Mouse (Mus musculus) hematopoietic multipotent progenitor cell, adult 10-12 weeks (in vitro differentiated cells): ENCODE data around the gene Vrtn. TPM values are rescaled to one million over a fixed set of nuclear protein-coding genes. Genes with fewer than 3 reads are reported as not detected.

Experiments used
- polyA plus RNA-seq: library from polyadenylated mRNA; stranded (reverse); fragments of >175 nt; gene quantifications from 2 replicates; pipeline ENCODE4 v1.2.3, GENCODE M21; 2012; ENCODE audit warnings: low replicate concordance

Vrtn gene
- not detected in 2 replicates for polyA plus RNA-seq

GRCm38 (mm10) chr12:84640654-84641053, at the start of gene Vrtn:
Gene Vrtn, plus strand, starts transcription at chr12:84641019.

GRCm38 (mm10) chr12:84616977-84617630, 23.7 kb upstream of the Vrtn start, which contains the start of gene Abcd4:
Gene Abcd4, minus strand, starts transcription at chr12:84617413.

GRCm38 (mm10) chr12:84698319-84699081, 57.7 kb downstream of the Vrtn start, which contains the start of gene Syndig1l:
Gene Syndig1l, minus strand, starts transcription at chr12:84698831.

Other genes with a start within 250 kb of the Vrtn start
- 2.0 and 8.9 TPM in 2 replicates for gene Entpd5, start 232.0 kb upstream of the Vrtn start, polyA plus RNA-seq
- gene Bbof1, start 231.9 kb upstream of the Vrtn start, polyA plus RNA-seq: 0.14 and 0.25 TPM in 2 replicates
- 18.0 and 29.7 TPM in 2 replicates for gene Rnf113a2, start 223.8 kb upstream of the Vrtn start, polyA plus RNA-seq
- gene Aldh6a1, start 190.0 kb upstream of the Vrtn start, polyA plus RNA-seq: 2.4 and 4.5 TPM in 2 replicates
- gene Lin52, start 189.6 kb upstream of the Vrtn start, polyA plus RNA-seq: 0.71 and 1.4 TPM in 2 replicates
- not detected in 2 replicates for gene Vsx2, start 71.3 kb upstream of the Vrtn start, polyA plus RNA-seq
- 4.1 and 7.4 TPM in 2 replicates for gene Abcd4, start 23.6 kb upstream of the Vrtn start, polyA plus RNA-seq
- 0.57 and 1.3 TPM in 2 replicates for gene Syndig1l, start 57.8 kb downstream of the Vrtn start, polyA plus RNA-seq
- gene Npc2, start 132.1 kb downstream of the Vrtn start, polyA plus RNA-seq: 15.4 and 355 TPM in 2 replicates
- 23.6 and 39.8 TPM in 2 replicates for gene Isca2, start 132.2 kb downstream of the Vrtn start, polyA plus RNA-seq
- 2.3 and 2.6 TPM in 2 replicates for gene Ltbp2, start 235.5 kb downstream of the Vrtn start, polyA plus RNA-seq